Mouse (Mus musculus) cerebellum, adult 2 months (tissue): ENCODE results near the gene Astn2.

Experiments
- CTCF ChIP-seq: fragments of 200-500 bp; IDR thresholded peaks from 2 replicates; pipeline ENCODE4 v1.5.1; 2011; ENCODE audit warnings: low read depth, mild to moderate bottlenecking, control low read depth, low read length, moderate library complexity, borderline replicate concordance; ENCODE audit not compliant: insufficient read depth
- POLR2A ChIP-seq: fragments of 200-500 bp; IDR thresholded peaks from 2 replicates; pipeline ENCODE4 v1.6.1; 2011; ENCODE audit warnings: low read length, control low read depth, borderline replicate concordance; ENCODE audit not compliant: insufficient read depth

DNA sequence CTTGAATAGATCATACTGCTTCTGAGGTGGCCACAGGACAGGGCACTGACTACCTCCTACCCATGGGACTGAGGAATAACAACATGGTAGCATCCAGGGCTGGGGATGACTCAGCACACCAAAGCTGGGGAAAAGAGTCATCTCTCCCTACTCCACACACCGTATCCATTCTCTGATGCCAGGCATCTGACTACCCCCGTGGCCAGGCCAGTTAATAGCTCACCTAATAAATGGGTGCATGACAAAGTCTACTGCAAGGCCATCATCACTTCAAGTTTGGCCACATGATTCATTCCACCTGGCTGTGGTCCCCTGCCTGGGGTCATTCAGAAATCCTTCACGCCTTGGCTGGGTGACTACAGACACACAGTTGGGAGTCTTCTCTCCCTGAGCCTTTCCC is 914.7 kb downstream of the Astn2 start:
- TF ChIP-seq POLR2A (no peak), CTCF (no peak)
